Mouse (Mus musculus) heart, adult 18-20 months (tissue): Measurements from ENCODE around the gene Kiss1. TPM values are rescaled to one million over a fixed set of nuclear protein-coding genes. Genes with fewer than 3 reads are reported as not detected.
A peak's percentile ranks its signal among the peaks of the same experiment; 100 is the strongest.
"Not testable (repeated sequence)": the region's sequence is repeated elsewhere in the genome, so short reads cannot be mapped to it uniquely, and the experiment has no call there.

ENCODE experiments used
- DNase-seq, 2 experiments: peaks; one replicate each; pipeline ENCODE4 v3.0.0; 2021 to 2022; ENCODE audit warnings: mixed read lengths in 1 of 2
- total RNA-seq, 2 experiments: library from RNA; stranded (reverse); gene quantifications; 2 replicates each; pipeline ENCODE4 v1.2.3; 2021

Kiss1 gene
- total RNA-seq, 2 experiments from 2014 or later, result not detected

- DNase-seq, result no peak
These were observed 4.5 kb upstream of the Kiss1 start for GRCm38 (mm10) chr1:133317149-133317548.

GRCm38 (mm10) chr1:133323333-133323732, 1.7 kb downstream of the Kiss1 start:
- no peak for DNase-seq

- no peak for DNase-seq
These were observed 4.3 kb downstream of the Kiss1 start for GRCm38 (mm10) chr1:133325951-133326350.

GRCm38 (mm10) chr1:133327094-133327493, 5.4 kb downstream of the Kiss1 start:
- DNase-seq, result no peak

GRCm38 (mm10) chr1:133328299-133328795, 6.7 kb downstream of the Kiss1 start:
- no peak for DNase-seq

- no peak for DNase-seq
These were observed 7.4 kb downstream of the Kiss1 start for GRCm38 (mm10) chr1:133328896-133329637.

- DNase-seq, result no peak
These were observed 7.9 kb downstream of the Kiss1 start for GRCm38 (mm10) chr1:133329638-133329964.

- DNase-seq, result no peak
These were observed 9.5 kb downstream of the Kiss1 start for GRCm38 (mm10) chr1:133331142-133331541.

GRCm38 (mm10) chr1:133332656-133333430, 11.2 kb downstream of the Kiss1 start:
- DNase-seq, result no peak

- no peak for DNase-seq
These were observed 12.3 kb downstream of the Kiss1 start for GRCm38 (mm10) chr1:133333937-133334336.

GRCm38 (mm10) chr1:133340403-133340802, 18.7 kb downstream of the Kiss1 start:
- DNase-seq, result not testable (repeated sequence)

GRCm38 (mm10) chr1:133344357-133344756, 22.7 kb downstream of the Kiss1 start:
- DNase-seq, result no peak

- DNase-seq, result no peak
These were observed 24.9 kb downstream of the Kiss1 start for GRCm38 (mm10) chr1:133346531-133346930.

GRCm38 (mm10) chr1:133347226-133347625, 25.6 kb downstream of the Kiss1 start:
- DNase-seq, result no peak

GRCm38 (mm10) chr1:133347693-133348520, 26.2 kb downstream of the Kiss1 start:
- peak in 1 of 2 experiments; percentile 35 for DNase-seq

- no peak for DNase-seq
These were observed 28.5 kb downstream of the Kiss1 start, which contains the start of gene Ren1 for GRCm38 (mm10) chr1:133350210-133350609. TSS of gene Ren1 (plus strand) at chr1:133350510.

GRCm38 (mm10) chr1:133351762-133352161, 30.1 kb downstream of the Kiss1 start:
- no peak for DNase-seq

GRCm38 (mm10) chr1:133353371-133353809, 31.7 kb downstream of the Kiss1 start:
- peak; percentile 54 to 82 for DNase-seq

GRCm38 (mm10) chr1:133355469-133355868, 33.8 kb downstream of the Kiss1 start:
- no peak for DNase-seq

- DNase-seq, result no peak
These were observed 34.2 kb downstream of the Kiss1 start for GRCm38 (mm10) chr1:133355912-133356311.

GRCm38 (mm10) chr1:133356330-133356729, 34.7 kb downstream of the Kiss1 start:
- no peak for DNase-seq

- DNase-seq, result no peak
These were observed 39.3 kb downstream of the Kiss1 start for GRCm38 (mm10) chr1:133361006-133361405.
